Mouse (Mus musculus) adrenal gland, postnatal 10 days (tissue): ENCODE results near the gene Dchs1. TPM values are rescaled to one million over a fixed set of nuclear protein-coding genes. Genes with fewer than 3 reads are reported as not detected.

Source experiments
- DNase-seq: peaks from one replicate; pipeline ENCODE4 v3.0.0; 2021; ENCODE audit warnings: mixed read lengths
- long read RNA-seq, 2 experiments: library from polyadenylated mRNA; stranded (forward); transcript quantifications; one replicate each; pipeline ENCODE4 v2.0.0; 2021
- total RNA-seq, 2 experiments: library from RNA; stranded (reverse); gene quantifications; 2 replicates each; pipeline ENCODE4 v1.2.3; 2021

The Dchs1 gene
- 10 to 100 TPM; 11.8 to 17.1 TPM for total RNA-seq
- long read RNA-seq, experiment 1, partial matches to known transcripts, result 2 of 3 reads
- long read RNA-seq, experiment 1, other reads (novel, unspliced or antisense), result 1 of 3 reads
- long read RNA-seq, experiment 2, partial matches to known transcripts, result 3 of 5 reads
- long read RNA-seq, experiment 2, other reads (novel, unspliced or antisense), result 2 of 5 reads

DNA sequence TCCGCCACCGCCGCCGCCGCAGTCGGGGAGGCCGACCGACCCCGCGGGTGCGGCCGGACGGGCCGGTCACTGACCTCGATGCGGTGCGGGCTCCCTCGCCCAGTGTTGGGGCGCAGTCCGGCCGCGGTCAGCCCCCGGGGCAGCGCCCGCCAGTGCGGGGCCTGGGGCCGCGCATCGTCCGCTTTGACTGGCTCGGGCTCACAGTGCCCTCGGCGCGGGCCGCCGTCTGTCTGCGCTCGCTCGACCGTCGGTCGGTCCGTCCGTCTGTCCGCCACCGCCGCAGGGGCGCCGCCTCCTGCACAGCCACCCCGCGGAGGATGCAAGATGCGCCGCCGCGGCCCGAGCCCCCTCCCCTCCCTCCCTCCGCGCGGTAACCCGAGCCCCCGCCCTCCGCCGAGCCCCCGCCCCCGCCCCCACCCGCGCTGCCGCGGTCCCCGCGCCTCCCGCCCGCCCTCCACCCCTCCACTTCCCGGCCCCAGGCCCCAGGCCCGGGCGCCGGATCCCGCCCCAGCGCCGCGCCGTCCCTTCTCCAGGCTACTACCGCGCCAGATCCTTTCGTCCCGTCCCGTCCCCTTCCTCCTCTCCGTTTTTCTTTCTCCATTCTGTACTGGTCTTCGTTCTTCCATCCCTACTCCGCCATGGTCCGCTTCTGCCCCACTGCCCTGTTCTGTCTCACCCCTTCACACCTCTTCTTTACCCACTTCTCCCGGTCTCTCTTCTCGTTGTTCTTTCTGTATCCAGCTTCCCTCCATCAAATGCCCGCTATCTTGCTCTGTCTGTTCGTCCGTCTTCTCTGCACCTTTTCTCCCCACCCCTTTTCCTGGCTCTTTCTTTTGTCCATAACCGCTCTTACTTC is at the start of gene Dchs1:
Gene Dchs1 (minus strand): TSS at position 370 of the 856 bp plus-strand sequence.
- peak; percentile 46 for DNase-seq

- DNase-seq, result no peak
Measured at GRCm38 (mm10) chr7:105824281-105824680, 36.8 kb upstream of the Dchs1 start.

DNA sequence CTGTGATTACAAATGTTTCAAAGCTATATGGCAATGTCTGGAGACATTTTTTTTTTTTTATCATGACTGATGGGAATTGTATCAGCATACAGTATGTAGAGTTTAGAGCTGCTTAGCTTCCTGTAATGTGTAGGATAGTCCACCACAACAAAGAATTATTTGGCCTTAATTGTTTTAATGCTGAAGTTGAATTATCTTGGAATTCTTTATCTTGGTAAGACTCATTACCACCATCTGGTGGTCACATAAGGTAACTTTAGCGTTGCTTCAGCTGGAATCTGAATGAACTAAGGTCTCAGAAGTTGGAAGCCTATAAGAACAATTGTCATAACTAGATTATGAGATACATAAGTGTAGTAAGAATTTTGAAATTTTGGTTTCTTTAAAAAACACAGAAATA is 31.0 kb upstream of the Dchs1 start:
- DNase-seq, result no peak

GRCm38 (mm10) chr7:105816736-105817135 is 29.3 kb upstream of the Dchs1 start:
- DNase-seq, result no peak

DNA sequence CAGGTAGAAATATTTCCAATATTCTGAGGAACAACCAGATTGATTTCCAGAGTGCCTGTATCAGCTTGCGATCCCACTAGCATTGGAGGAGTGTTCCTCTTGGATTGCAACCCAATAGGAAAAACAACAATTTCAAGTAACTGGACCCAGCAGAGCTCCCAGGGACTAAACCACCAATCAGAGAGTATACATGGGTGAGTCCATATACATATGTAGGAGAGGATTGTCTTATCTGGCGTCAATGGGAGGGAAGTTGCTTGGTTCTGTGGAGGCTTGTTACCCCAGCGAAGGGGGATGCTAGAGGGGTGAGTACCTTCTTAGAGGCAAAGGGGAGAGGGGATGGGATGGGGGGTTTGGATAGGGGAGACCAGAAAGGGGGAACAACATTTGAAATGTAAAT is 25.9 kb upstream of the Dchs1 start:
- DNase-seq, result no peak

GRCm38 (mm10) chr7:105812566-105812965 is 25.1 kb upstream of the Dchs1 start:
- DNase-seq, result no peak

DNA sequence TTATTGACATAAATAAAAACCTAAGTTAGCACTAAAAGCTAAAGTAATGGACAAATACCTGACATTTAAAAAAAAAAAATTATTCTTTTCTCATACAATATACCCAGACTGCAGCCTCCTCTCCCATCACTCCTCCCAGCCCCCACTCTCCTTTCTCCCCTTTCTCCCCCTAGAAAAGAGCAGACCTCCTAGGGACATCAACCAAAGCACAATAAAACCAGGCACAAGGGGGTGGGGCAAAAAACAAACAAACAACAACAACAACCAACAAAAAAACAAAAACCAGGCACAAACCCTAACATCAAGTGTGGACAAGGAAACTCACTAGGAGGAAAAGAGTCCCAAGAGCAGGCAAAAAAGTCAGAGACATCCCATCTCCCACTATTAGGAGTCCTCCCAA is 24.1 kb upstream of the Dchs1 start:
- DNase-seq, result no peak

DNA sequence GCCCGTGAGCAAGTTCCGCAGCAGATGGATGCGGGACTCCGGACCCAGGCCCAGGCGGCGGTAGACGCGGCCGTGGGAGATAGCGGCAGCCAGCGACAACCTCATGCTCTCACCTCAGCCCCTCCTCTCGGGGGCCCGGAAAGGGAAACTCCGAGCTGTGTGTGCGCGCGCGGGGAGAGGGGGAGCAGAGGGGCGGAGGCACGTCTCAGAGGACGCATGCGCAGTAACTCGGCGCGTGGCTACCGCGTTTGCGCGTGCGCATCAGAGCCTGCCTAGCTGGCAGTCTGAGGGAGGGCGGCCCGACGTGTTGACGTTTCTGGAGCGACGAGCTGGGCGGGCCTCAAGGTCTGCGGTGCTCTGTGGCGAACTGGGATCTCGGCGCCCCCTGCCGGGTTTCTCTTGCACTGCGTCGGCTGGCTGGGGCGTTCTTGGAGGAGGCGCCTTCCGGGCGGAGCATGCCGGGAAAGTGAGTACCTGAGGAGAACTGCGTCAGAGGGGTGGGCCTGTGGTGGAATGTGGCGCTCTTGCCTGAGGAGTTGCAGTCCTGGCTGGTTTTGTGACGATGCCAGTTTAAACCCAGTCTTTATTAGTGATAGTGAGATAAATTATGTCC is 23.5 kb upstream of the Dchs1 start, which contains the start of gene Mrpl17:
Gene Mrpl17 (minus strand): TSS at position 223 of the 613 bp plus-strand sequence.
- DNase-seq, result peak; percentile 100

DNA sequence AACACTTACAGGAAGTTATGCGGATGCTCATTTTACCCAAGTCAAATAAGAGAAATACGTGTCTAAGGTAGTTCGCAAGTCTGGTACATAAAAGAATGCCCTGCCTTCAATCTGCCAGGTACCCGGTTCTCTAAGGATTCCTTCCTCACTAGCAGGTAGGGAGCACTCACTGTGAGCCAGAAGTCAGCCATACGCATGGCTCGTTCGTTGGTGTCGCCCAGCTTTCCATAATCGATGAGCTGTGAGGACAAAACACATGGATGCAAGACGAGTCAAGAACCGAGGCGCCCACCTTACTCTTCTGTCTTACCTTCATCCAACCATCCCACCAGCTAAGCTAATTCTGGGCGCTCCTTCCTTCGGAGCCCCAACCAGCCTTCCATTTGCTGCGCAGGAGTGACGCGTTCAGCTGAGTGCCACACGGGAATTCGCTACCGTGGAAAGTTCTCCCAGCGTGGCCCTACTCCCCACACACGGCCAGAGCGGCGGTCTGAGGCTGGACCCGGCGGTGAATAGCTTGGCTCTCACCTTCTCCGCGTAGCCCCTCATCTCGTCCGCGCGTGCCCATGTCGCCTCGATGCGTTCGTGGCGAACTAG is 22.9 kb upstream of the Dchs1 start:
- DNase-seq, result no peak

DNA sequence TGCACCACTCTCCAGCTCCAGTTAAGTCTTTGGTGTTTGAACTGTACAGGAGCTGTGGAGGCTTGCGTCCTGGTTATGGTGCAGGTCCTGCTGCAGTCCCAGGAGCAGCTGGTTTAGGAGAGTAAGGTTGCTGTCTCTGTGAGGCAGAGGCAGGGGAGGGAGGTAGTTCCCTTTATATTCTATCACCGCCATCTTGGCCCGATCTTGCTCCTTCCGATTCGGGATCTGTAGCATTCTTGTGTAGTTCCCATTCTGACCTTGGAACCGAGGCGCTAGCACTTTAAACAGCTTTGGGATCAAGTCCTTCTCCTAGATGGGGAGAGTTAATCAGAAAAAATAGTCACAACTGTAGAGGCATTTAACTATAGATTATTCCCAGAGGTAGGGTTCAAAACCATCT is 22.4 kb upstream of the Dchs1 start:
- no peak for DNase-seq

DNA sequence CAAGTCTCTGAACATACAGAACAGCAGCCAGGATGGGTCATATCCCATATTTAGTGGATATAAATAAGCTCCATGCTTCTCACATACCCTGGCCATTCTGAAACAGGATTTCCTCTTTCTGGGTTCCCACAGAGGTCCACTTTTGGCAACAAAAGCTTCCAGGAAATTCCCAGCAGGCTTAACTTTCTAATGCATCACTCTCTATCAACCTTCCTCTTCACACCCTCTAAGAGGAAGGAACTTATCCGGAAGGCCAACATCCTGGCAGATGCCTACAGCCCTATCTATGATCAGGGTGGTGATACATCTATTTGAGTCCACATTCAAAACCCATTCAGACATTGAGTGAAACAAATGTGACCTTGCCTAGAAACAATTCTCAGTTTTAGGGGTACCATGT is 20.9 kb upstream of the Dchs1 start:
- no peak for DNase-seq

GRCm38 (mm10) chr7:105806716-105807115 is 19.3 kb upstream of the Dchs1 start:
- DNase-seq, result no peak

DNA sequence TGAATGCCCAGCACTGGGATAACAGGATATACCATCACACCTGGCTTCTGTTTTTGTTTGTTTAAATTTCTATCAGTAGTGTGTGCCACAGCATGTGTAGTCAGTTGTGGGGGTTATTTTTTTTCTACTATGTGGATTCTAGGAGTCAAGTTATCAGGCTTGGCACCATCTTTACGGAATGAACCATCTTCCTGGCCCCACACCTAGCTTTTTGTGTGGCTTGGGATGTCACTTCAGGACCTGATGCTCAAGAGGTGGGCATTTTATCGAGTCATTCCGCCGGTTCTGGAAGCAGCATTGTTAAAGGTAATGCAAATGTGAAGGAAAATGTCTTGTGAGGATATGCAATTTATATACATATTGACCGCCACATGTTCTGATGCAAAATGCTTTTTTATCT is 18.7 kb upstream of the Dchs1 start:
- DNase-seq, result no peak

GRCm38 (mm10) chr7:105803428-105803827 is 16.0 kb upstream of the Dchs1 start:
- no peak for DNase-seq

- DNase-seq, result no peak
Measured at GRCm38 (mm10) chr7:105802771-105803170, 15.3 kb upstream of the Dchs1 start.

DNA sequence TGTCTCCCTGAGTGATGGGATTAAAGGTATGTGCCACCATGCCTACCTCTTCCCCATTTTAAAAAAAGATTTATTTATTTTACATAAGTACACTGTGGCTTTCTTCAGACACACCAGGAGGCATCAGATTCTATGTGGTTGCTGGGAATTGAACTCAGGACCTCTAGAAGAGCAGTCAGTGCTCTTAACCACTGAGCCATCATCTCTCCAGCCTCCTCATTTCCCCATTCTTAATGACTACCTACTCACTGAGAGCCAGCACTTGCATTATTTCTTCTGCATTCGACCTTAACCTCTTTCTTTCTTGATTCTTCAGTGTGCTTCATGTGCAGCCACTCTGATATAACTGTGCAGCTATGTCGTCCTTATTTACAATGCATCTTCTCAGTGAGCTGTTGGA is 14.9 kb upstream of the Dchs1 start:
- DNase-seq, result no peak

- no peak for DNase-seq
Measured at GRCm38 (mm10) chr7:105796972-105797371, 9.5 kb upstream of the Dchs1 start.

- DNase-seq, result no peak
Measured at GRCm38 (mm10) chr7:105795759-105796366, 8.4 kb upstream of the Dchs1 start.

- DNase-seq, result no peak
Measured at GRCm38 (mm10) chr7:105793701-105794100, 6.2 kb upstream of the Dchs1 start.

GRCm38 (mm10) chr7:105791147-105791546 is 3.7 kb upstream of the Dchs1 start:
- DNase-seq, result no peak

DNA sequence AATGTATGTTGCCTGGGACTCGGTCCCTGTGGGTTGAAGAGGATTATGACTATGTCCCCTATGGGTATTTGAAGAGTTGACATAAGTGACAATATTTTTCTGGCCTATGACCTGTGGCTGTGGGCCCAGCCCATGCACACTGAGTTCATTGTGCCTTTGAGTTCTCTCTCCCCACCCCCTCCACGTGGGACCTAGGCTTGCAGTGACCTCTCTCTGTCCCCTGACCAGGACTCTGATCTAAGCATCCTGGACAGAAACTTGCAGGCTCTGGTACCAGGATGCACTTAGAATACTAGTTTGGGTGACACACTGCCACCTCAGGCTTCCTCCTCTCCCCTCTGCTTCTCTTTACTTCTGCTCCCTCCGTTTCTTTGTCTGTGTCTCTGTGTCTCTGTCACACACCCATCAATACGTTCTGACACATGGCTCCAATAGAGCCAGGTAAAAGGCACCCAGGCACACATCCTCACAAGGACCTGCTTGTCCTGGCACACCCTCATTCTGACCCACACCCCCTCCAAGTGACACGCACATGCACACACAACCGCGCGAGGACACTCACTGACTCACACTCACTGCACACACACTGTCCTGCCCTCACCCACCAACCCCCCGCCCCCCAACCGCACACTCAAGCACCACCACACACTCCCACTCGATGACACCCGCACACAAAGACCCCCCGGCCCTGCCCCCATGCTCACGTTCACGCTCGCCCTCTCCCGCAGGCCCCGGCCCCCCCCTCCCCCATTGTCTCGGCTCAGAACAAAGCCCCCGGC is 759 bp downstream of the Dchs1 start:
- no peak for DNase-seq

GRCm38 (mm10) chr7:105784556-105784955 is 2.9 kb downstream of the Dchs1 start:
- no peak for DNase-seq
